Mouse (Mus musculus) lung, adult 2 months (tissue): ENCODE data around the gene Tmem132b.

ENCODE experiments used
- CTCF ChIP-seq: fragments of 200-500 bp; IDR thresholded peaks from 2 replicates; pipeline ENCODE4 v1.5.1; 2011; ENCODE audit warnings: mild to moderate bottlenecking, low read length, control low read depth; ENCODE audit not compliant: insufficient read depth
- POLR2A ChIP-seq: fragments of 200-500 bp; IDR thresholded peaks from 2 replicates; pipeline ENCODE4 v1.6.1; 2011; ENCODE audit warnings: low read depth, mild to moderate bottlenecking, control low read depth, low read length, borderline replicate concordance; ENCODE audit errors: extremely low read depth

DNA sequence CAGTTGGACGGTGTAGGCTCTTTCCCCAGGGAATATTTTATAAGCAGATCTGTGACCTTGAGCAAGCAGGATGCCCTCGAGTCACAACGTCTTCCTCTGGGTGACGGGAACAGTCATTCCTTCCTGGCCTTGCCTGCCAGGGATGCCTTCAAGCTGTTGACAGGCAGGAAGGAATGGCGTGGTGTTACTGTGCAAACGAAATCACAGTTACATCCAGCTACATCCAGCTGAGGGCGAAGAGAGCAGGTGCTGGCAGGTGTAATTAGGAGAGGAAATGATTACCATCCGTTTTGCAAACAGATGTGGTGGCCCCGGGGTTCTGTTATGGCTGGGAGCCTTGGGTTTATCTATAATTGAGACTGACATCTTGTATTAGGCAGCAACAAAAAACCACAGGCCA lies 205.5 kb downstream of the Tmem132b start:
- no peak for TF ChIP-seq CTCF
- no peak for TF ChIP-seq POLR2A
